22 mouse cellular contexts compared by ENCODE assay signal in the genomic region with DNA sequence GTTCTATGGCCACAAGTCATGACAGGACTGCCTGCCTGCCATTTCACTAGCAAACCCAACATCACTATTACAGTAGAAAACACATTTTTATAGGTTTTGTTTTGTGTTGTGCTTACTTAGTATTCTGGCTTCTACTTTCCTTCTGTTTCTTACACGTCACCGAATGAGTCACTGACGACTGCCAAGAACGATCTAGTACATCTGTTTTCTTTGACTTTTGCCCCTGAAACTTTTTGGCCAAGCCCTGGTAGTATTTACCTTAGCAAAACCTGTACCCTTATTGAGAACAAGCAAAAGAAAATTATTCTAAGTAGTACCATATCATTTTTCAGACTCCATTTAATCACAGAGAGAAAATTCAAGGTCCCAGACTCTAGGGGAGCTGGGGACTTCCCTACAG.
DNase-seq lines count a peak whose midpoint lies in the region; ATAC-seq and TF ChIP-seq lines count a peak whose summit lies in the region.
"Had no signal": no experiment of that assay in that cellular context is flagged by ENCODE, and none has a peak within 500 bp of the region (broad histone marks: within the 10 kb centered on the region; RNA-seq: fewer than 3 reads in every experiment).

No protein-coding gene starts in this region.

- H3K4me3 ChIP-seq in kidney, adult 2 months (ENCODE audit: insufficient read depth, low read depth, low read length), result no peak overlapping the region
- H3K4me3 ChIP-seq in kidney, embryonic 15.5 days (replicated peaks), result no peak overlapping the region
- no peak overlapping the region for H3K4me3 ChIP-seq in liver, adult 2 months (ENCODE audit: insufficient read depth, low read depth, low read length)
- H3K4me3 ChIP-seq: embryonic facial prominence, embryonic 13.5 days; embryonic facial prominence, embryonic 15.5 days; erythroblast, embryonic 14.5 days; forebrain, embryonic 10.5 days; forebrain, embryonic 12.5 days had no signal

- no peaks in the 10 kb centered on the region for H3K36me3 ChIP-seq in kidney, adult 2 months (ENCODE audit: control insufficient read depth, insufficient read depth, low read length)
- no peaks in the 10 kb centered on the region for H3K36me3 ChIP-seq in kidney, embryonic 15.5 days
- no peaks in the 10 kb centered on the region for H3K36me3 ChIP-seq in liver, adult 2 months (ENCODE audit: control insufficient read depth, insufficient read depth, low read length)
- H3K36me3 ChIP-seq: embryonic facial prominence, embryonic 13.5 days; embryonic facial prominence, embryonic 15.5 days; forebrain, embryonic 10.5 days; forebrain, embryonic 12.5 days had no signal

- H3K79me2 ChIP-seq in liver, adult 2 months (ENCODE audit: control insufficient read depth, insufficient read depth, low read length), result peaks cover 3% of the 10 kb centered on the region; the same call in 1 of the 2 replicates

- H3K9me3 ChIP-seq in kidney, embryonic 15.5 days (replicated peaks), result no peaks in the 10 kb centered on the region
- H3K9me3 ChIP-seq: embryonic facial prominence, embryonic 13.5 days; embryonic facial prominence, embryonic 15.5 days; forebrain, embryonic 10.5 days; forebrain, embryonic 12.5 days had no signal

- TF ChIP-seq CTCF in kidney, adult 2 months (conservative IDR thresholded peaks at IDR 0.05; ENCODE audit: insufficient read depth, insufficient read length, low read depth, low read length), result no peak
- no peak for TF ChIP-seq CTCF in liver, adult 2 months (IDR thresholded peaks at IDR 0.05; ENCODE audit: low read depth, low read length)

- WGBS in kidney, adult 2 months, result 49% methylated on average over 4 of the region's 4 CpGs
- WGBS in kidney, embryonic 15.5 days, result 63% methylated on average over 4 of the region's 4 CpGs
- 21% methylated on average over 4 of the region's 4 CpGs for WGBS in liver, adult 2 months

- H3K27me3 ChIP-seq in kidney, adult 2 months (replicated peaks; ENCODE audit: control insufficient read depth, insufficient read depth, low read length), result no peaks in the 10 kb centered on the region
- H3K27me3 ChIP-seq in kidney, embryonic 15.5 days, result no peaks in the 10 kb centered on the region
- H3K27me3 ChIP-seq in liver, adult 2 months (ENCODE audit: control insufficient read depth, insufficient read depth, low read length), result no peaks in the 10 kb centered on the region
- H3K27me3 ChIP-seq: embryonic facial prominence, embryonic 13.5 days; embryonic facial prominence, embryonic 15.5 days; forebrain, embryonic 12.5 days had no signal

- peak; percentile 67 for DNase-seq in kidney, adult 2 months
- DNase-seq in liver, adult 2 months (ENCODE audit: extremely low read depth, low read depth, low spot score), result peak; percentile 76
- no peak for DNase-seq in liver
- DNase-seq in 3T3-L1 (ENCODE audit: low read depth, low spot score), result peak; percentile 45
- DNase-seq in natural killer cell, adult 2 months (ENCODE audit: low spot score in 2 of 2), result no peak
- DNase-seq: adrenal gland, adult 2 months; adrenal gland, postnatal 10 days; adrenal gland, postnatal 25 days; cerebellum, adult 11-12 months; cerebellum, adult 2 months; cerebellum, adult 9-10 months; cerebellum, postnatal 10 days; cerebellum, postnatal 25 days; embryo, embryonic 11 days had no signal

- H3K9ac ChIP-seq in kidney, embryonic 15.5 days, result no peak overlapping the region
- no peak overlapping the region for H3K9ac ChIP-seq in liver, adult 2 months (ENCODE audit: low read depth, low read length)
- H3K9ac ChIP-seq: embryonic facial prominence, embryonic 13.5 days; embryonic facial prominence, embryonic 15.5 days; forebrain, embryonic 12.5 days had no signal

- no peak overlapping the region for H3K4me2 ChIP-seq in kidney, embryonic 15.5 days
- H3K4me2 ChIP-seq: embryonic facial prominence, embryonic 13.5 days; embryonic facial prominence, embryonic 15.5 days; forebrain, embryonic 12.5 days had no signal

- no peak for TF ChIP-seq POLR2A in kidney, adult 2 months (IDR thresholded peaks at IDR 0.05; ENCODE audit: low read depth, low read length)
- TF ChIP-seq POLR2A in liver, adult 2 months (IDR thresholded peaks at IDR 0.05; ENCODE audit: extremely low read depth, insufficient read depth, low read length), result no peak

- ATAC-seq in kidney, embryonic 15.5 days (replicated peaks; ENCODE audit: low FRiP score), result no peak
- ATAC-seq: forebrain, embryonic 14.5 days; forebrain, embryonic 16.5 days had no signal

- H3K4me1 ChIP-seq in kidney, adult 2 months (ENCODE audit: control insufficient read depth, insufficient read depth, low read length), result peaks cover 18% of the 10 kb centered on the region; the same call in 1 of the 2 replicates
- no peaks in the 10 kb centered on the region for H3K4me1 ChIP-seq in kidney, embryonic 15.5 days
- H3K4me1 ChIP-seq in liver, adult 2 months (ENCODE audit: control insufficient read depth, insufficient read depth, low read length), result peaks cover 10% of the 10 kb centered on the region
- H3K4me1 ChIP-seq: forebrain, embryonic 10.5 days had no signal

- H3K27ac ChIP-seq in kidney, adult 2 months (ENCODE audit: insufficient read depth, low read depth, low read length), result no peak overlapping the region
- no peak overlapping the region for H3K27ac ChIP-seq in kidney, embryonic 15.5 days
- peak overlapping the region; percentile 50 for H3K27ac ChIP-seq in liver, adult 2 months (replicated peaks; ENCODE audit: insufficient read depth, low read depth, low read length)
- H3K27ac ChIP-seq: embryonic facial prominence, embryonic 13.5 days; embryonic facial prominence, embryonic 15.5 days; forebrain, embryonic 10.5 days; forebrain, embryonic 12.5 days had no signal

Comparison
In these comparisons a context has a peak if more than half of its experiments do, and no peak if none do; other contexts are left out.
1. DNase-seq: peak in kidney, adult 2 months (single experiment), liver, adult 2 months (single experiment) and 3T3-L1 (single experiment); none in liver (single experiment) and natural killer cell, adult 2 months (0 of 2).